Mouse (Mus musculus) skeletal muscle tissue, adult 2 months (tissue): ENCODE measurements around the gene Tssk4.

Experiments used
- DNase-seq: peaks from one replicate; pipeline ENCODE4 v3.0.0-alpha.2; 2012; ENCODE audit warnings: low read depth, low spot score

Gene Tssk4

GRCm38 (mm10) chr14:55649884-55650283 lies at the start of gene Tssk4:
Gene Tssk4, plus strand, starts transcription at chr14:55650184.
- DNase-seq = no peak

GRCm38 (mm10) chr14:55603271-55603632 lies 46.7 kb upstream of the Tssk4 start, which contains the start of gene Irf9:
Gene Irf9, plus strand, starts transcription at chr14:55603571.
- DNase-seq = no peak

- peak; percentile 92 for DNase-seq
These were observed 46.1 kb upstream of the Tssk4 start for GRCm38 (mm10) chr14:55603633-55604576.

GRCm38 (mm10) chr14:55604823-55605222 lies 45.2 kb upstream of the Tssk4 start:
- DNase-seq = no peak

GRCm38 (mm10) chr14:55605743-55606459 lies 44.1 kb upstream of the Tssk4 start:
- no peak for DNase-seq

- DNase-seq = no peak
These were observed 41.6 kb upstream of the Tssk4 start for GRCm38 (mm10) chr14:55608339-55608738.

GRCm38 (mm10) chr14:55613346-55613745 lies 36.6 kb upstream of the Tssk4 start:
- no peak for DNase-seq

- DNase-seq = no peak
These were observed 35.3 kb upstream of the Tssk4 start for GRCm38 (mm10) chr14:55614565-55615178.

GRCm38 (mm10) chr14:55615876-55616275 lies 34.1 kb upstream of the Tssk4 start:
- DNase-seq = no peak

- DNase-seq = no peak
These were observed 33.1 kb upstream of the Tssk4 start for GRCm38 (mm10) chr14:55616844-55617243.

- DNase-seq = no peak
These were observed 32.2 kb upstream of the Tssk4 start, which contains the start of gene Rec8 for GRCm38 (mm10) chr14:55617822-55618221. Gene Rec8, plus strand, starts transcription at chr14:55618037.

- DNase-seq = no peak
These were observed 31.3 kb upstream of the Tssk4 start for GRCm38 (mm10) chr14:55618486-55619195.

GRCm38 (mm10) chr14:55628077-55628827 lies 21.7 kb upstream of the Tssk4 start:
- DNase-seq = no peak

- no peak for DNase-seq
These were observed 20.7 kb upstream of the Tssk4 start for GRCm38 (mm10) chr14:55629312-55629711.

GRCm38 (mm10) chr14:55634874-55635522 lies 15.0 kb upstream of the Tssk4 start:
- no peak for DNase-seq

GRCm38 (mm10) chr14:55635523-55636007 lies 14.4 kb upstream of the Tssk4 start, which contains the start of gene Ipo4:
Gene Ipo4, minus strand, starts transcription at chr14:55635957.
- DNase-seq = peak; percentile 78

GRCm38 (mm10) chr14:55637795-55638194 lies 12.2 kb upstream of the Tssk4 start, which contains the start of gene Gm49378:
Gene Gm49378, minus strand, starts transcription at chr14:55637895.
- DNase-seq = no peak

GRCm38 (mm10) chr14:55640816-55641215 lies 9.2 kb upstream of the Tssk4 start:
- DNase-seq = no peak

- no peak for DNase-seq
These were observed 8.7 kb upstream of the Tssk4 start for GRCm38 (mm10) chr14:55641291-55641690.

- no peak for DNase-seq
These were observed 7.3 kb upstream of the Tssk4 start for GRCm38 (mm10) chr14:55642679-55643059.
